Mouse (Mus musculus) cerebellum, adult 2 months (tissue): ENCODE data around the gene Sema3d.

Experiments
- CTCF ChIP-seq: fragments of 200-500 bp; IDR thresholded peaks from 2 replicates; pipeline ENCODE4 v1.5.1; 2011; ENCODE audit warnings: low read depth, mild to moderate bottlenecking, control low read depth, low read length, moderate library complexity, borderline replicate concordance; ENCODE audit not compliant: insufficient read depth
- POLR2A ChIP-seq: fragments of 200-500 bp; IDR thresholded peaks from 2 replicates; pipeline ENCODE4 v1.6.1; 2011; ENCODE audit warnings: low read length, control low read depth, borderline replicate concordance; ENCODE audit not compliant: insufficient read depth

DNA sequence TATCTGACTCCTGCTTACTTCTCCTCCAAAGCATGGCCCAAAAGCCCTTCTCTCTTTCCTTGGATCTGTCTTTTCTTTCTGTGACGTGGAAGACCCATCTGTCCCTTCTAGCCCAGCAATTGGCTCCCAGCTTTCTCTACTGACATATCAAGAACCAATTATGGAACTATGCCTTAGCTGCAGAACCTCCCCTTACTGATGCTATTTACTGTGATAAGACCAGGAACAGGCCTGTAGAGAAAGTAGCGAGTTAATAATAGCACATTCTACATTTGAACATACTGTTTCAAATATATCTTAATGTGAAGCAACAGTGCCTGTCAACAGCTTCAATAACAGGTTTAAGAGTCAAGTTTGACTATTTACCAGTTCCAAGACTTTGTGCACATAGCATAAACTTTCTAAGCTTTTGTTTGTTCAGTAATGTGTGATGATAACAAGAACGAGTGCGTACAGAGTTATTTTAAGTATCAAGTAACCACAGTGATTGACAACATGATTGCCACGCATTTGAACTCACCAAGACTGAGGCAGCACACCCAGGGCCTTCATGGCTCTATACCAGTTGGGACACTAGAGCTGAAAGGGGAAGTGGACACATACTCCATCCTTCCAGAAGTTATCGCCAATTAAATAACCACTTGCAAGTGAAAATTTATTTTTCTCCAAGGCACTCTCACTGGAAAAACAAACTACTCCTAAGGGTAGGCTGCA lies 116.8 kb downstream of the Sema3d start:
- TF ChIP-seq CTCF (no peak), POLR2A (no peak)
